Mouse (Mus musculus) thymus, postnatal 14 days (tissue): ENCODE measurements around the gene Dlx6.
A peak's percentile ranks its signal among the peaks of the same experiment; 100 is the strongest.

Experiments
- DNase-seq: peaks from one replicate; pipeline ENCODE4 v3.0.0; 2021

Gene Dlx6

GRCm38 (mm10) chr6:6877981-6878840 lies 15.1 kb downstream of the Dlx6 start:
- DNase-seq, result no peak

- DNase-seq, result no peak
Measured at GRCm38 (mm10) chr6:6878841-6879291, 15.7 kb downstream of the Dlx6 start.

GRCm38 (mm10) chr6:6879371-6880325 lies 16.5 kb downstream of the Dlx6 start:
- DNase-seq, result no peak

GRCm38 (mm10) chr6:6880361-6881114 lies 17.4 kb downstream of the Dlx6 start:
- no peak for DNase-seq

- no peak for DNase-seq
Measured at GRCm38 (mm10) chr6:6881115-6881637, 18.0 kb downstream of the Dlx6 start.

GRCm38 (mm10) chr6:6881638-6882190 lies 18.6 kb downstream of the Dlx6 start, which contains the start of gene Dlx5:
Gene Dlx5 (minus strand): TSS chr6:6882085.
- no peak for DNase-seq

- no peak for DNase-seq
Measured at GRCm38 (mm10) chr6:6882266-6882797, 19.2 kb downstream of the Dlx6 start.

GRCm38 (mm10) chr6:6884897-6885296 lies 21.8 kb downstream of the Dlx6 start:
- DNase-seq, result peak; percentile 29

- DNase-seq, result no peak
Measured at GRCm38 (mm10) chr6:6886225-6886624, 23.1 kb downstream of the Dlx6 start.

GRCm38 (mm10) chr6:6890047-6890446 lies 26.9 kb downstream of the Dlx6 start:
- DNase-seq, result no peak

- DNase-seq, result no peak
Measured at GRCm38 (mm10) chr6:6909586-6909985, 46.5 kb downstream of the Dlx6 start.

GRCm38 (mm10) chr6:6914304-6914703 lies 51.2 kb downstream of the Dlx6 start:
- DNase-seq, result no peak

GRCm38 (mm10) chr6:6914849-6915525 lies 51.9 kb downstream of the Dlx6 start:
- peak; percentile 27 for DNase-seq

- no peak for DNase-seq
Measured at GRCm38 (mm10) chr6:6915526-6915915, 52.4 kb downstream of the Dlx6 start.

GRCm38 (mm10) chr6:6917334-6917733 lies 54.2 kb downstream of the Dlx6 start:
- DNase-seq, result no peak
